Mouse (Mus musculus) inflammation-experienced regulatory T-cells (primary cell): ENCODE results near the gene Dnajc27. TPM values are rescaled to one million over a fixed set of nuclear protein-coding genes. Genes with fewer than 3 reads are reported as not detected.

Experiments used
- polyA plus RNA-seq, 2 experiments: library from polyadenylated mRNA; unstranded; fragments of 100-300 nt; shearing (Covaris generic); gene quantifications; one replicate each; pipeline ENCODE4 v1.2.1; 2017

Gene Dnajc27
- polyA plus RNA-seq: 10 to 100 TPM in 1 of 2 experiments, 1 to 10 TPM in 1; 9.5 to 15.5 TPM

GRCm38 (mm10) chr12:4082132-4083001 is at the start of gene Dnajc27:
TSS of gene Dnajc27 (plus strand) at chr12:4082583.

DNA sequence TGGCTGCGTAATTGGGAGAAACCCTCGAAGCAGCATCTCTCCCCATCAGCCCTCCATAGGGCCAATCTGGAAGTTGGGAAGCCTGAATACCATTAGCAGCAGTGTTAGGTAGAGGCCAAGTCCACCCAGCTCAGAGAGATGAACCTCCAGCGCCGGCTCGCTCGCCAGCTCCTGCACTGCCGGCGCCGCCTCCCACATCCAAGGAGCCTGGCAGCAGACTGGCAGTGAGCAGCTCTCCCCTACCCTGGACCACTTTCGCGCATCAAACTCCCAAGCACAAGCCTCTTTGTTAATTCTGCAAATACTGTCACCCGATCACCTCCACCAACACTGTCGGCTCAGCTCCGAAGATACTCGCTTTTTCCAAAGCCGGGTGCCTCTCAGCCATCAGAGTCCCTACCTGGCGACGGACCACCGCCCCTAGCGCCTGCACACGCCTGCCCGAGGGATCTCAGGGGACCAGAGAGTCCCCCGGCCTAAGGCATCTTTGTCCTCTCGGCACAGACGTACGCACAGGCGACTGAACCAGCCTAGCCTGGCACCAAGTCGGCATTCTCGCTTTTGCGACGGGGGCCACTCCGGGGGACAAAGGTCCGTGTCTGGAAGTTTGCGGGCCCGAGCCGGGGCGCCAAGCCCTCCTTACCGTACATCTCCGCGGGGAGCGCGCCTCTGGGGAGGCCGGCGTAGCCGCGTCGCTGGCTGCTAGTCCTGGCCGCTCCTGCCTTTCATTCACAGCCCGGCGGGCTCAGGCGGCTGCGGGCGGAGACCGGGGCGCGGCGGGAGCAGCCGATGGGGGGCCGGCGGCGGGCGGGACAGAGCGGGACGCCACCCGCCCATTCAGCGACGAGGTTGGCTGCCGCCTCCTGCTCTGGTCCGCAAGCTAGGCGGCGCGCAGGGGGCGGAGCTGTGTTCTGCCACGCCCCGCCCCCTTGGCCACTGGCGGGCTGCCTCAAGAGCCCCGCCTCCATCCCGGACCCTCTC is 44.0 kb upstream of the Dnajc27 start, which contains the start of gene Efr3b:
Gene Efr3b (minus strand): TSS at position 855 of the 981 bp plus-strand sequence.

DNA sequence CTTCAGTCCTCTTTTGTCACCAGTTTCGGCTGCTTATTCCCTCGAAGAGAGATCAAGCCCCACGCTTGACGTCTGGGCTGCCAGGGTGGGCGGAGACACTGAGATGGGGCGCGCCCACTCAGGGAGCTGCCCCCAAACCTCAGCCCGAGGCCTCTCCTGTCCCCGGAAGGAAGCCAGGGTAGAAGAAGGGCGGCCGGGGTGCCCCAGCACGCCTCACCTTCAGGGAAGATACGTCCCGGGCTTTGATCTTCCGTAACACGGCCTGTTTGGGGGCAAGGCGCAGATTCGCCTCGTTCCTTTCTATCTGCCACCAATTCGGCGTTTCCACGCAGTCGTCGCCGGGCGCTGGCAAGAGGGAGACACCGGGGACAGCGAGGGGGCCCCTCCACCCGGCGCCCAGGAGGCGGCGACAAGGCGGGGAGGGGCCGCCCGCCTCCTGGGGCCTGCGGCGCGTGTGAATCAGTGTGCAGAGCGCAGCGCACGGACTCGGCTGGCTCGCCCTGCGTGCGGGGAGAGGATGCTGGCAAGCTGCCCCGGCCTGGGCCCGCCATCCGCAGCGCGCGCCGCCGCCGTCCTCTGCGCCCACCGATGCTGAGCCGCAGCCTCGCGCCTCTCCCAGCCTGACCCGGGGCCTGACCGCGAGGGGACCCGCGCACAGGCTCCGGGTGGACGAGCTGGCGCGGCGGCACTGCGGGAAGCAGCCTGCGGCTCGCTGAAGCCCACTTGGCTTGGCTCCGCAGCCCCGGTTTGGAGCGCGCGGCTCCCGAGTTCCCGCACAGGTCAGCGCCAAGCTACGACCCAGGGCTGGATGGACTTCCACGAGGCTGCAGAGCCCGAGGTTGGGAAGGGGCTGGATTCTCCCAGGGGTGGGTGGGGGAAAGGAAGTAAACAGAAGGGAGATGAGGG is 50.8 kb downstream of the Dnajc27 start, which contains the start of gene Adcy3:
Gene Adcy3 (plus strand): TSS at position 163 of the 906 bp plus-strand sequence.

Other genes with a start within 250 kb of the Dnajc27 start
- gene Pomc, start 127.6 kb upstream of the Dnajc27 start, polyA plus RNA-seq: 1 to 10 TPM; 1.8 to 2.3 TPM
- 1 to 10 TPM in 1 of 2 experiments, under 1 TPM in 1; 0.31 to 1.8 TPM for gene Efr3b, start 43.7 kb upstream of the Dnajc27 start, polyA plus RNA-seq
- gene Adcy3, start 50.5 kb downstream of the Dnajc27 start, polyA plus RNA-seq: 10 to 100 TPM; 30.9 to 32.0 TPM
- 1 to 10 TPM; 3.4 to 4.3 TPM for gene Ptrhd1, start 151.4 kb downstream of the Dnajc27 start, polyA plus RNA-seq
- 10 to 100 TPM; 19.5 to 37.3 TPM for gene Cenpo, start 151.7 kb downstream of the Dnajc27 start, polyA plus RNA-seq